Mouse (Mus musculus) heart, postnatal 0 days (tissue): Measurements from ENCODE around the gene Clybl.

Source experiments
- CTCF ChIP-seq: IDR thresholded peaks from 2 replicates; pipeline ENCODE4 v1.5.1; 2016; ENCODE audit warnings: antibody characterized with exemption, control low read depth, low read depth
- EP300 ChIP-seq: IDR thresholded peaks from 2 replicates; pipeline ENCODE4 v1.6.1; 2016; ENCODE audit warnings: antibody characterized with exemption, low read depth

- TF ChIP-seq CTCF = no peak
- TF ChIP-seq EP300 = no peak
Measured at GRCm38 (mm10) chr14:122157738-122158137, 23.8 kb upstream of the Clybl start.
